Mouse (Mus musculus) heart, postnatal 0 days (tissue): ENCODE data around the gene Topbp1.

ENCODE experiments used
- CTCF ChIP-seq: IDR thresholded peaks from 2 replicates; pipeline ENCODE4 v1.5.1; 2016; ENCODE audit warnings: antibody characterized with exemption, control low read depth, low read depth
- EP300 ChIP-seq: IDR thresholded peaks from 2 replicates; pipeline ENCODE4 v1.6.1; 2016; ENCODE audit warnings: antibody characterized with exemption, low read depth

DNA sequence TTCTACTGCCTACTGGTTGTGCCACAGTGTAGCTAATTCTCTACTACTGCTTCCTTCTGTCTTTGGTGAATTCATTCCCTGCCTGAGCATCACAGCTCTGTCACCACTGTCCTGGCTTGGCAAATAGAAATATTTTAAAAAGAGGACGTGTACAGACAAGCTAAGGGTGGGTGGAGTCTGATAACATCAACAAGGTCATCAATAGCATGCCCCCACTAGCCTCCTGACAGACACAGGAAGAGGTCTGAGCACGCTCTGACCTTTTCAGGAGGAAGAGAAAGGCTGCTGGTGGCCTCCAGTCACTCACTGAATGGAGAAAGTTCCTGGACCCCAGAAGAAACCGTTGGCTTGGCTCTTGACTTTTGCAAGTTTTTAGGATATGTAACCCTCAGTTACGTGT lies 18.6 kb upstream of the Topbp1 start:
- TF ChIP-seq CTCF: no peak
- TF ChIP-seq EP300: no peak
